Mouse (Mus musculus) c-Kit-negative CD71-positive TER-119-positive erythroid progenitor cells, embryonic 14.5 days (primary cell): ENCODE data around the gene Cry1.

Experiments
- DNase-seq: peaks from one replicate; pipeline ENCODE4 v3.0.0-alpha.2; 2013; ENCODE audit warnings: low read depth, low spot score

The Cry1 gene

DNA sequence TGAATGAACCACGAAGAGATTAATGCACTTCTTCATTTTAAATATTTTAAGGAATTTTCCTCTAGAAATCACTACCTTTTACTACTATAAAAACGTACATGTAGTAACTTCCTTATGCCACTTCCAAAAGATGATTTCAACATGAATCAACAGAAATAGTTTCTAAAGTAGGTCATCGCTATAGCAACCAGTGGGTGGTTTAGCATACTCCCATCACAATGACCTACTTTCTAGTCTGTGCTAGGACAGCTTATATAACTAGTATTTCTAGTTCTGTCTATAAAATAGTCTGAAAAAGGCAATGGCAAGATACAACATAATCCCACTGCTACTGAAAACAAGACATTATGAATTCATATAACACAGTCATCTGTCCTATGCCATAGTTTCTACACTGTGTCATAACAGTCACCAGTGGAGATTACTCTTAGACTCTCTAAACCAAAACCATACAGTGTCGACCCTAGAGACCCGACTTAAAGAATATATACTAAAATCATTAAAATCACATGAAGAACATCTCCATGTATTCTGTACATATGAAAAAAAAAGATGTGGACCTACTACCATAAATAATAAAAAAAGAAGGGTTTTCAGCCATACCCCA is 23.0 kb downstream of the Cry1 start:
- no peak for DNase-seq

DNA sequence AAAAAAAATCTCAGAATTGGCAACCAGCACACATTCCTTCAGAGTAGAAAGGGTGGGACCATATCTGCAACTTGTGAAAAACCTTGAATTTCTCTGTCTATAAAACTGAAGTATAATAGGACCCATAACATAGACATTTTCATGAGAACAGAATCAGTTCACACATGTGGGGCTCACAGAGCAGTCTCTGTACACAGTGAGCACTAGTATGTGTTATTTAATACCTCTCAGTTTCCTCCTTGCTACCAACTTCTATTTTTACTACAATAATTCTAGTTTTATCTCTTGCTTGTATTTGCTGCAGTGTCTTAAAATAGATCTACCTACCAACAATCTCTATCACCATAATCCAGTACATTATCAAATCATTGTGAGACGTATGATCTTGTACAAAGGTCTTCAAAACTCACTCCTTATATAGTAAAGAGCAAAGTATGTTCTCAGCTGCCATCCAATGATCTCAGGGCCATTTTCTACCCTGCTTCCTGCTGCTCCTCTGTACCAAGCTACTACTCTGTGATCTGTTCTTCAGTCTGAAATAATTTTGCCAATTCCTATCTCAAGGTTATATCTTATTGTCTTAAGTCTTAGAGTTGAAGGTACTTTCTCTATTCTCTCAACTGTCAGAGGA is 24.8 kb downstream of the Cry1 start:
- DNase-seq, result no peak

DNA sequence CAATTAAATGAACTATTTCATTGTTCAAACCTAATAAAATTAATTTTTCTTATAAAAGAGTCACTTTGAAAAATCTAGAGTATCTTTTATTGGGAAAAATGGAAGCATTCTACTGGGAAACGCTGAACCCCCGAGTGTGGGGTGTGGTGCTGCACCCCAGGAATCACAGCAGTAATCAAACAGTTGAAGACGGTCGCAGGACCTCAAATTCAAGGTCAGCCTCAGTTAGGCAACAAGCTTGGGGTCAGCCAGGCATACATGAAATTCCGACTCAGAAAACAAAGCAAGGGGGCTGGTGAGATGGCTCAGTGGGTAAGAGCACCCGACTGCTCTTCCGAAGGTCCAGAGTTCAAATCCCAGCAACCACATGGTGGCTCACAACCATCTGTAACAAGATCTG is 27.4 kb downstream of the Cry1 start:
- DNase-seq, result no peak

- DNase-seq, result peak; percentile 6
These were observed 30.7 kb downstream of the Cry1 start for GRCm38 (mm10) chr10:85154195-85154594.

DNA sequence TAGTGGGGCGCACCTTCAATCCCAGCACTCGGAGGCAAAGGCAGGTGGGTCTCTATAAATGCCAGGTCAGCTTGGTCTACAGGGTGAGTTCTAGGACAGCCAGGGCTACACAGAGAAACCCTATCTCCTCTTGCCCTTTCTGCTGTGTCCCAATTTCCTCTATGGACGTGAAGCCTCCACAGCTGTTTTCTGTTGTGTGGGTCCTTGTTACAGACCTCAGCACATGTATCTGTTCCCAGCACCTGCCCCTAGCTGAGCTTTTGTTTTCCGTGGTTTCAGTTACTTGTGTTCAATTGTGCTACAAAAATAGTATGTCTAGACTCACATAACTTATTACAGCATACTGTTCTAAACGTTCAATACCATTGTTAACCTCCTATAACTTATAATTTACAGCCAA is 35.6 kb downstream of the Cry1 start:
- DNase-seq, result no peak

DNA sequence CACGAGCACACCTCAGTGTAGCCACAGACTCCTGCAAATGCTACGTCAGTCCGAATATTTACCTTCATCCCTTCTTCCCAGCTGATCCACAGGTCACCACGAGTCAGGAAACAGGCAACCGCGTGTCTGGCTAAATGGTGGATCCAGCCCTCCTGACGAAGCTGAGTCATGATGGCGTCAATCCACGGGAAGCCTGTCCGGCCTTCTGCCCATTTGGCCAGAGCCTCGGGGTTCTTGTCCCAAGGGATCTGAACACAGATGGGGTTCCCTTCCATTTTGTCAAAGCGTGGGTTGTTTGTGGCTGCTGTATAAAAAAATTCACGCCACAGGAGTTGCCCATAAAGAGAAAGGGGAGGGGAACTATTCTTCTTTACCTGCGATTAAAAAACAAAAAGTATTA is 38.6 kb downstream of the Cry1 start:
- DNase-seq, result no peak

DNA sequence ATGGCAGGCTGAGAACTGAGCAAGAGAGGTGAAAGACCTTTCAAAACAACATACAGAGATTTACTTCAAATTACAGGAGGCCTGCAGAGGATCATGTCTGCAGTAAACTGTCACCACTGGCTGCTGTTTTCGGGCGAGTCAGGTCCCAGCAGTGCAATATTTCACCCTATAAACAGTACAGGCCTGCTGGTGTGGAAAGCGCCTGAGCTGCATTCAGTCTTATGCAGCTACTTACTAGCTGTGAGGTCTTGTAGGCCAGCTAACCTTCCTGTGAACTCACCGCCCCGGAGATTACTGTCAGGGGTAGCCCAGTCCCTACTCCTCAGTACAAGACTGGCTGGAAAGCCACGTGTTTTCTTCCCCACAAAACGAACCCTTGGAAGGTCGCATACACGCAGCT is 43.4 kb downstream of the Cry1 start:
- DNase-seq, result no peak

GRCm38 (mm10) chr10:85136573-85136972 is 48.3 kb downstream of the Cry1 start:
- DNase-seq, result no peak

- no peak for DNase-seq
These were observed 56.4 kb downstream of the Cry1 start for GRCm38 (mm10) chr10:85128453-85128852.

DNA sequence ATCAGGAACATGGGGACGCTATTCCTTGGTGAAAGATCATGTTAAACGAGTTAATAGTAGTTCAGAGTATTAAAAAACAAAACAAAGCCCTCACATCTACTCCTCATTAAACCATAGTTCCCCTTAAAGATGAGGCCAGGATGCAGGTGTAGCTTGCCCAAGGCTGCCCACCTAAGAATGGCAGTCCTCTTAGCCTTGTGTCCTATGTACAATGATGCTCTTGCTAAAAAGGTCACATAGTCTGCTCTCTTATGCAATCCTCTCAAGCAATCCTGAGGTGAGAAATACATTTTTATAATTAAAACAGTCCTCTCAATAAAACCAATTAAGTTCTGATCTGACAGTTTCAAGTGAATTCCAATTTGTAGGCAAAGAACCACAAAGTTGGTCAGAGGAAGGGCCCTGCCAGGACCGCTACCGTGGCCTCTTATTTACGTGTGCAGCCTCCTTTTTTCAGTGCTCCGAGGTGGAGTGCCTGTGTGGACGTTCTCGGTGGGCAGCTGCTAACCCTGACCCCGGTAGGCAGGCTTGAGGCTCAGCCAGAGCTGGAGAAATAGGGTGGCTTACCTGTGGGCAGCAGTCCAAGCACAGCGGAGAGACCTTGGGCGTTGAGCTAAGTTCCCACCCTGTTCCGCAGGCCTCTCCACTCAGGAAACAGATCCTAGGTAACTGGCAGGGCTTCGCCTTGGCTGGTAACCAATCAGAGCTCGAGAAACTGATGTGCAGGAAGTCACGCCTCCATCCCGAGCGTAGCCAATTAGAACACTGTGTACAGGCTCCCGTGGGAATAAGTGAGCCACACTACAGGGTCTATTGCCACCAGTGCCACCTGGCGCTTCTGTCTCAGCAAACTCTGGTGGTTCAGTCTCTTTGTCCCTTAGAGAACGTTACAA is 57.2 kb downstream of the Cry1 start, which contains the start of gene Mterf2:
Mterf2 (minus strand) TSS at position 633 of the 893 bp plus-strand sequence.
- peak; percentile 92 for DNase-seq

DNA sequence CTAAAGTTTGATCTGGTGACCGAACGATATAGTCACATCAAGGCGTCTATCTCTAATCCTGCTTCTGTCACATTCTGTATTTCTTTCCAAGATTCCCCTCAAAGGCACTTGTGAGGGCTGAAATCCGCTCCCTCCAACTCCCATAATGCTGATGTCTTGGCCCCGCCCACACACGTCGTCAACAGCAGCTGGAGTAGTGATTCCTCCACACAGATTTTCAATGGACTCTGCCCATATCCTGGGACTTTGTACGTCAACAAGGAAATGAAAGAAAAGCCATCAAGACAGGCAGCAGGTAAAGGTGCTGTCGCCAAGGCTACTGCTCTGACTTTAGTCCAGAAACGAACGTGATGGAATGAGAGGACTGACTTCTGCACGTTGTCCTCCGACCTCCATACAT is 59.7 kb downstream of the Cry1 start:
- DNase-seq, result no peak

- DNase-seq, result no peak
These were observed 70.5 kb downstream of the Cry1 start for GRCm38 (mm10) chr10:85114409-85114808.

GRCm38 (mm10) chr10:85103085-85103885 is 81.6 kb downstream of the Cry1 start:
- no peak for DNase-seq

DNA sequence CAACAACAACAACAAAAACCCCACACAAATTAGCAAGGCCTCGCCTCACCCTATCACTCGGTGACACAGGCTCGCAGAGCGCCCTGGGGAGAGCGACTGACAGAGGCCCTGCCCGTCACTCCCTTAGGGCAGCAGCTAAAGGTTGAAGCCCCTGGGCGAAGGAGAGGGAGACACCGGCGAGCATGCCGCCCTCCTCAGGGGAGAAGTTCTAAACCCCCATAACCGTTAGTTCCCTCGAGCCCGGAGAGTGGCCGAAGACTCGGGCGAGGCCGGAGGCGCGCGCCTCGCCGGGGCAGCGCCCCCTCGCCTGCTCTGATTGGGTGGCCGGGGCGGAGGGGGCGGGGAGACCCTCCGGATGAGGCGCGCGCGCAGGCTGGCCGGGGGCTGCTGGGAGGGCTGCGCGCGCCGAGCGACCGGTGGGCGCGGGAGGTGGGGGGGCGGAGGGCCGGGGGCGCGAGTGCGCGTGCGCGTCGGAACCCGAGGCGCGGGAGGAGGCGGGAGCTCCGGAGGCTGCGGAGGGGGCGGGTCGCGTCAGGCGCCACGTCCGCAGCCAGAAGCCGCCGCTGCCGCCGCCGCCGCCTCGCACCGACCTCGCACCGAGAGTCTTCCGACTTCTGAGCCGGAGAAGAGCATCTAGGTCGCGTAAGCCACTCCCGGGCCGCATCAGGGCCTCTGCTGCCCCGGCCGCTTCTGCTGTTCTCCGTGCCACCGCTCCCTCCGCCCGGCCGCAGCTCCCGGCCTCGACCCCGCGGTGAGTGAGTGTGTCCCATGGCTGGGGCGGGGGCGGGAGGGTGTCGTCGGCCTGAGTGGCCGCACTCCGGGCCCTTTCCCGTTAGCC is 82.4 kb downstream of the Cry1 start, which contains the start of the genes Fhl4 and Tmem263:
Fhl4 (minus strand) TSS at position 249 of the 838 bp plus-strand sequence.
Tmem263 (plus strand) TSS at position 381 of the 838 bp plus-strand sequence.
- DNase-seq, result peak; percentile 55

GRCm38 (mm10) chr10:85101841-85102240 is 83.0 kb downstream of the Cry1 start:
- DNase-seq, result no peak
